In the genomic region with DNA sequence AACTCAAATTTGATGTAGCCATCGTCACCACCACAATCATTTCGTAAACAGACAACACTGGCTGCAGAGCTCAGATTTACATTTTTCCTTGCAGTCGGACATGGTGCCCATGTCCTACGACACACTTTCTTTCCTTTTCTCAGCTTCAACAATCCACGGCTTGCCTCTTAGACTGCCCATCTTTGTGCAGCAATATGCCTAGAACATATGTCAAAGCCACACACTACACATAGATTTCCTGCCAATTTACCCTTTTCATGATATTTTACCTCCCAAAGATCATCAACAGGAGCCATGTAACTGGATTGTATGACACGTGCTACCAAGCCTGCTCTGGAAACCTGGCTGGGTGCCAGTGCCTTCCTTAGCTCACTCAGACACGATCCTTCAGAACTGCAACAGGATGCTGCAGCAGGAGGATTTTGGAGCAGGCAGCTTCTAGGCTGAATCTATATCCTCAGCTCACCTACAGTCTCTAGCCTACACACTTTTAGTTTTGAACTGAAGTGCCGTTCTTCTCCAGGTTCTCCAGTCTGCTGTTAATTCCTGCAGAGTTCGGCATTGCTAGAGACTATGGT, we compare ENCODE assay signal across 9 mouse cellular contexts. TPM values are rescaled to one million over a fixed set of nuclear protein-coding genes. Genes with fewer than 3 reads are reported as not detected.
A peak's percentile ranks its signal among the peaks of the same experiment; 100 is the strongest.
DNase-seq lines count a peak whose midpoint lies in the region; ATAC-seq and TF ChIP-seq lines count a peak whose summit lies in the region.
"Had no signal": no experiment of that assay in that cellular context is flagged by ENCODE, and none has a peak within 500 bp of the region (broad histone marks: within the 10 kb centered on the region; RNA-seq: fewer than 3 reads in every experiment).

No protein-coding gene starts in this region.

- no peak overlapping the region for H3K27ac ChIP-seq in midbrain, postnatal 0 days (ENCODE audit: low read depth, low read length)
- no peak overlapping the region for H3K27ac ChIP-seq in midbrain, embryonic 16.5 days (ENCODE audit: low read length)
- H3K27ac ChIP-seq in forebrain, postnatal 0 days (ENCODE audit: low read depth, low read length), result no peak overlapping the region
- H3K27ac ChIP-seq in hindbrain, embryonic 16.5 days (ENCODE audit: low read depth, low read length), result no peak overlapping the region

- no peak overlapping the region for H3K4me2 ChIP-seq in midbrain, postnatal 0 days (ENCODE audit: low read depth, low read length, poor library complexity, severe bottlenecking)
- no peak overlapping the region for H3K4me2 ChIP-seq in midbrain, embryonic 16.5 days (ENCODE audit: low read length)
- H3K4me2 ChIP-seq in forebrain, postnatal 0 days (ENCODE audit: low read depth), result no peak overlapping the region
- H3K4me2 ChIP-seq in hindbrain, embryonic 16.5 days (ENCODE audit: low read length), result no peak overlapping the region

- no peaks in the 10 kb centered on the region; the same call in 1 of the 2 replicates for H3K27me3 ChIP-seq in midbrain, postnatal 0 days (ENCODE audit: insufficient read depth, low read length)
- H3K27me3 ChIP-seq in midbrain, embryonic 16.5 days (ENCODE audit: control insufficient read depth, insufficient read depth, low read depth, low read length), result no peaks in the 10 kb centered on the region
- H3K27me3 ChIP-seq in forebrain, postnatal 0 days (ENCODE audit: insufficient read depth, low read length), result no peaks in the 10 kb centered on the region
- no peaks in the 10 kb centered on the region for H3K27me3 ChIP-seq in hindbrain, embryonic 16.5 days (replicated peaks; ENCODE audit: control insufficient read depth, insufficient read depth, low read length)

- peak; percentile 56 for DNase-seq in gastrocnemius, postnatal 10 days
- no peak for DNase-seq in gastrocnemius, adult 8-10 months (ENCODE audit: low spot score in 2 of 2)
- DNase-seq in midbrain, postnatal 0 days (ENCODE audit: low spot score), result peak; percentile 37
- peak; percentile 63 for DNase-seq in forebrain, postnatal 0 days
- DNase-seq in right cerebral cortex, adult 2 months (ENCODE audit: low spot score in 2 of 2), result peak; percentile 43 to 64
- no peak for DNase-seq in Muller cell, postnatal 12 days (ENCODE audit: inconsistent ontology term)

- ATAC-seq in midbrain, postnatal 0 days (ENCODE audit: low FRiP score), result no peak; the same call in 1 of the 2 replicates
- no peak for ATAC-seq in midbrain, embryonic 16.5 days
- ATAC-seq in forebrain, postnatal 0 days, result peak; percentile 62; the same call in 1 of the 2 replicates
- no peak for ATAC-seq in hindbrain, embryonic 16.5 days

- no peak overlapping the region for H3K9ac ChIP-seq in midbrain, postnatal 0 days (replicated peaks; ENCODE audit: low read length, poor library complexity, severe bottlenecking)
- H3K9ac ChIP-seq in midbrain, embryonic 16.5 days (ENCODE audit: low read depth, low read length), result no peak overlapping the region
- H3K9ac ChIP-seq in forebrain, postnatal 0 days, result no peak overlapping the region
- H3K9ac ChIP-seq in hindbrain, embryonic 16.5 days (ENCODE audit: low read depth, low read length), result no peak overlapping the region

- no peak for TF ChIP-seq CTCF in midbrain, postnatal 0 days (IDR thresholded peaks at IDR 0.05)
- no peak for TF ChIP-seq CTCF in forebrain, postnatal 0 days (IDR thresholded peaks at IDR 0.05; ENCODE audit: low read depth)

- no peaks in the 10 kb centered on the region for H3K4me1 ChIP-seq in midbrain, postnatal 0 days (ENCODE audit: insufficient read depth, low read length)
- H3K4me1 ChIP-seq in midbrain, embryonic 16.5 days (ENCODE audit: control insufficient read depth, insufficient read depth, low read length), result no peaks in the 10 kb centered on the region
- H3K4me1 ChIP-seq in forebrain, postnatal 0 days (ENCODE audit: insufficient read depth), result no peaks in the 10 kb centered on the region
- H3K4me1 ChIP-seq in hindbrain, embryonic 16.5 days (ENCODE audit: control insufficient read depth, insufficient read depth, low read depth, low read length), result no peaks in the 10 kb centered on the region

- H3K9me3 ChIP-seq in midbrain, postnatal 0 days (ENCODE audit: low read length), result no peaks in the 10 kb centered on the region
- H3K9me3 ChIP-seq in midbrain, embryonic 16.5 days (replicated peaks; ENCODE audit: control insufficient read depth, low read length, poor library complexity, severe bottlenecking), result 0 out of 2 replicates have a peak, but pooled peaks cover 2% of the 10 kb centered on the region
- no peaks in the 10 kb centered on the region for H3K9me3 ChIP-seq in forebrain, postnatal 0 days (ENCODE audit: low read length)
- H3K9me3 ChIP-seq in hindbrain, embryonic 16.5 days (ENCODE audit: control insufficient read depth, low read length), result no peaks in the 10 kb centered on the region

- H3K4me3 ChIP-seq in midbrain, postnatal 0 days (ENCODE audit: low read depth, low read length), result no peak overlapping the region
- H3K4me3 ChIP-seq in midbrain, embryonic 16.5 days (ENCODE audit: low read depth, low read length), result no peak overlapping the region
- H3K4me3 ChIP-seq in forebrain, postnatal 0 days (ENCODE audit: low read depth, low read length), result no peak overlapping the region
- H3K4me3 ChIP-seq in hindbrain, embryonic 16.5 days (ENCODE audit: low read length), result no peak overlapping the region

- H3K36me3 ChIP-seq in midbrain, postnatal 0 days (ENCODE audit: insufficient read depth, low read length), result no peaks in the 10 kb centered on the region
- no peaks in the 10 kb centered on the region for H3K36me3 ChIP-seq in midbrain, embryonic 16.5 days (ENCODE audit: control insufficient read depth, insufficient read depth, low read length)
- no peaks in the 10 kb centered on the region for H3K36me3 ChIP-seq in forebrain, postnatal 0 days (ENCODE audit: insufficient read depth)
- H3K36me3 ChIP-seq in hindbrain, embryonic 16.5 days (ENCODE audit: control insufficient read depth, insufficient read depth, low read length), result no peaks in the 10 kb centered on the region

- 67% methylated on average over 9 of the region's 9 CpGs for WGBS in midbrain, postnatal 0 days
- 73% methylated on average over 9 of the region's 9 CpGs for WGBS in midbrain, embryonic 16.5 days
- 61% methylated on average over 9 of the region's 9 CpGs for WGBS in forebrain, postnatal 0 days
- 73% methylated on average over 9 of the region's 9 CpGs for WGBS in hindbrain, embryonic 16.5 days

RNA-seq across cellular contexts. Expression of gene Ifngr1, which starts 13.3 kb away (rescaled TPM):
- total RNA-seq in gastrocnemius, postnatal 10 days (2021), result 10 to 100 TPM; 31.6 to 34.7 TPM
- total RNA-seq in gastrocnemius, adult 8-10 months (2022), result 10 to 100 TPM; 13.2 to 24.6 (median 20.5) TPM
- total RNA-seq in midbrain, postnatal 0 days (2014; rRNA removed), result 14.5 and 14.8 TPM in 2 replicates
- 22.4 and 24.7 TPM in 2 replicates for polyA plus RNA-seq in midbrain, postnatal 0 days (2015; fragmentation: Nextera tagmentation; extraction: Ambion mirVana)
- polyA plus RNA-seq in midbrain, embryonic 16.5 days (2015; fragmentation: Nextera tagmentation; extraction: Ambion mirVana), result 19.4 and 20.0 TPM in 2 replicates
- 14.5 and 16.9 TPM in 2 replicates for total RNA-seq in forebrain, postnatal 0 days (2014; rRNA removed)
- 17.7 and 21.9 TPM in 2 replicates for polyA plus RNA-seq in forebrain, postnatal 0 days (2015; fragmentation: Nextera tagmentation; extraction: Ambion mirVana)
- 25.6 and 26.5 TPM in 2 replicates for polyA plus RNA-seq in hindbrain, embryonic 16.5 days (2015; fragmentation: Nextera tagmentation; extraction: Ambion mirVana)

RNA-seq across cellular contexts. Expression of gene Il22ra2, which starts 43.3 kb away (rescaled TPM):
- not detected for total RNA-seq in gastrocnemius, postnatal 10 days (2021)
- total RNA-seq in gastrocnemius, adult 8-10 months (2022), result not detected
- total RNA-seq in midbrain, postnatal 0 days (2014; rRNA removed), result 0.09 TPM in 1 of 2 replicates, not detected in the other
- polyA plus RNA-seq in midbrain, postnatal 0 days (2015; fragmentation: Nextera tagmentation; extraction: Ambion mirVana), result not detected in 2 replicates
- not detected in 2 replicates for polyA plus RNA-seq in midbrain, embryonic 16.5 days (2015; fragmentation: Nextera tagmentation; extraction: Ambion mirVana)
- not detected in 2 replicates for total RNA-seq in forebrain, postnatal 0 days (2014; rRNA removed)
- not detected in 2 replicates for polyA plus RNA-seq in forebrain, postnatal 0 days (2015; fragmentation: Nextera tagmentation; extraction: Ambion mirVana)
- not detected in 2 replicates for polyA plus RNA-seq in hindbrain, embryonic 16.5 days (2015; fragmentation: Nextera tagmentation; extraction: Ambion mirVana)
- polyA plus RNA-seq: limb, embryonic 11.5 days had no signal

Comparison
In these comparisons a context has a peak if more than half of its experiments do, and no peak if none do; other contexts are left out.
1. DNase-seq: peak in gastrocnemius, postnatal 10 days (single experiment), midbrain, postnatal 0 days (single experiment), forebrain, postnatal 0 days (single experiment) and right cerebral cortex, adult 2 months (2 of 2); none in gastrocnemius, adult 8-10 months (0 of 2) and Muller cell, postnatal 12 days (single experiment).